16 mouse cellular contexts compared by ENCODE assay signal in genomic region chr2:171586217-171586852, GRCm38 (mm10).
A peak's percentile ranks its signal among the peaks of the same experiment; 100 is the strongest.
DNase-seq lines count a peak whose midpoint lies in the region; ATAC-seq lines count a peak whose summit lies in the region.
"Had no signal": no experiment of that assay in that cellular context is flagged by ENCODE, and none has a peak within 500 bp of the region (broad histone marks: within the 10 kb centered on the region; RNA-seq: fewer than 3 reads in every experiment).

No protein-coding gene starts in this region.

- no peaks in the 10 kb centered on the region for H3K36me3 ChIP-seq in kidney, embryonic 16.5 days (ENCODE audit: insufficient read depth, low read length)
- H3K36me3 ChIP-seq: heart, embryonic 10.5 days; limb, embryonic 12.5 days; midbrain, embryonic 10.5 days had no signal

- no peaks in the 10 kb centered on the region for H3K27me3 ChIP-seq in kidney, embryonic 16.5 days (ENCODE audit: insufficient read depth, low read length)
- H3K27me3 ChIP-seq: limb, embryonic 12.5 days had no signal

- peak; percentile 92 for ATAC-seq in kidney, embryonic 16.5 days (ENCODE audit: low FRiP score, low TSS enrichment)
- ATAC-seq: liver, postnatal 0 days had no signal

- 73% methylated on average over 6 of the region's 6 CpGs for WGBS in kidney, embryonic 16.5 days

- H3K4me2 ChIP-seq in kidney, embryonic 16.5 days (replicated peaks; ENCODE audit: low read depth, low read length), result no peak overlapping the region
- H3K4me2 ChIP-seq: limb, embryonic 12.5 days had no signal

- no peak overlapping the region for H3K4me3 ChIP-seq in kidney, embryonic 16.5 days (ENCODE audit: low read length)
- H3K4me3 ChIP-seq: gastrocnemius, adult 2 months; heart, embryonic 10.5 days; limb, embryonic 12.5 days; midbrain, embryonic 10.5 days had no signal

- intact Hi-C loops in left cerebral cortex, postnatal 10 days (cut with DNase I), result no loop called here

- peaks cover 6% of the 10 kb centered on the region; the same call in 1 of the 2 replicates for H3K4me1 ChIP-seq in kidney, embryonic 16.5 days (ENCODE audit: insufficient read depth, low read length)

- no peak overlapping the region for H3K9ac ChIP-seq in kidney, embryonic 16.5 days (replicated peaks; ENCODE audit: low read length)
- H3K9ac ChIP-seq: limb, embryonic 12.5 days; liver, postnatal 0 days had no signal

- peak; percentile 10 for DNase-seq in adrenal gland, adult 2 months
- DNase-seq in adrenal gland, postnatal 10 days, result no peak
- DNase-seq in kidney, adult 8-10 months, result no peak
- DNase-seq in brain, adult 2 months (ENCODE audit: low read depth, low spot score), result peak; percentile 70
- peak; percentile 22 to 25 for DNase-seq in left cerebral cortex, postnatal 10 days (ENCODE audit: extremely low spot score in 1 of 2, low spot score in 2 of 2)
- no peak for DNase-seq in layer of hippocampus, adult 18-20 months (ENCODE audit: low spot score in 2 of 2)
- no peak for DNase-seq in thymus, postnatal 25 days
- DNase-seq: adrenal gland, postnatal 25 days; cerebellum, adult 11 months; gastrocnemius, adult 2 months; heart, postnatal 4 days; liver, postnatal 0 days had no signal

- H3K27ac ChIP-seq in kidney, embryonic 16.5 days (ENCODE audit: low read length), result 0 out of 2 replicates have a peak overlapping the region, but pooled peaks have one; percentile 31
- H3K27ac ChIP-seq: gastrocnemius, adult 2 months; heart, embryonic 10.5 days; limb, embryonic 12.5 days had no signal

- H3K9me3 ChIP-seq in kidney, embryonic 16.5 days (ENCODE audit: low read length), result no peaks in the 10 kb centered on the region
- H3K9me3 ChIP-seq: heart, embryonic 10.5 days; limb, embryonic 12.5 days; midbrain, embryonic 10.5 days had no signal

Comparison
In these comparisons a context has a peak if more than half of its experiments do, and no peak if none do; other contexts are left out.
1. DNase-seq: peak in adrenal gland, adult 2 months (single experiment), brain, adult 2 months (single experiment) and left cerebral cortex, postnatal 10 days (2 of 2); none in adrenal gland, postnatal 10 days (single experiment), kidney, adult 8-10 months (0 of 2), layer of hippocampus, adult 18-20 months (0 of 2) and thymus, postnatal 25 days (single experiment).